Mouse (Mus musculus) kidney, postnatal 0 days (tissue): ENCODE data around the gene Slc9a8. TPM values are rescaled to one million over a fixed set of nuclear protein-coding genes. Genes with fewer than 3 reads are reported as not detected.
A peak's percentile ranks its signal among the peaks of the same experiment; 100 is the strongest.

Source experiments
- ATAC-seq: fragments of 200-750 bp; cut with Nextera tagmentation; replicated peaks from 2 replicates; pipeline ENCODE4 v1.8.0; 2017; ENCODE audit warnings: low read depth, moderate number of reproducible peaks, moderate TSS enrichment, moderate library complexity; ENCODE audit not compliant: low FRiP score
- DNase-seq: peaks from one replicate; pipeline ENCODE4 v3.0.0-alpha.2; 2016; ENCODE audit warnings: low spot score
- H3K27ac ChIP-seq: fragments of 300-500 bp; sonication (generic); 2 replicates; pipeline ENCODE4 v1.5.1; 2014; ENCODE audit warnings: mild to moderate bottlenecking
- H3K27me3 ChIP-seq: fragments of 300-500 bp; sonication (generic); 2 replicates; pipeline ENCODE4 v1.6.1; 2014; ENCODE audit warnings: low read length, mixed read lengths; ENCODE audit not compliant: insufficient read depth
- H3K36me3 ChIP-seq: fragments of 300-500 bp; sonication (generic); 2 replicates; pipeline ENCODE4 v1.6.1; 2014; ENCODE audit warnings: low read length, mixed read lengths; ENCODE audit not compliant: insufficient read depth
- H3K4me1 ChIP-seq: fragments of 300-500 bp; sonication (generic); replicated peaks from 2 replicates; pipeline ENCODE4 v1.6.1; 2014; ENCODE audit warnings: antibody characterized with exemption, low read length, mixed read lengths; ENCODE audit not compliant: insufficient read depth
- H3K4me2 ChIP-seq: fragments of 300-500 bp; sonication (generic); 2 replicates; pipeline ENCODE4 v1.6.1; 2014; ENCODE audit warnings: mild to moderate bottlenecking, low read length, moderate library complexity, mixed read lengths
- H3K4me3 ChIP-seq: fragments of 300-500 bp; sonication (generic); replicated peaks from 2 replicates; pipeline ENCODE4 v1.5.1; 2014; ENCODE audit warnings: low read depth, low read length
- H3K9ac ChIP-seq: fragments of 300-500 bp; sonication (generic); 2 replicates; pipeline ENCODE4 v1.6.1; 2014; ENCODE audit warnings: low read depth, low read length
- H3K9me3 ChIP-seq: fragments of 300-500 bp; sonication (generic); replicated peaks from 2 replicates; pipeline ENCODE4 v1.6.1; 2016; ENCODE audit warnings: low read length, inconsistent platforms, mixed read lengths
- CTCF ChIP-seq: IDR thresholded peaks from 2 replicates; pipeline ENCODE4 v1.5.1; 2016; ENCODE audit warnings: antibody characterized with exemption, low read depth, mild to moderate bottlenecking, moderate library complexity
- WGBS: fragments of 180-500 bp; shearing (Covaris S2); extraction: QIAGEN DNeasy Blood & Tissue Kit; methylation state at CpG from one replicate; pipeline ENCODE4 v1.1.7; 2014; 5-methylcytosine and 5-hydroxymethylcytosine counted together
- polyA plus RNA-seq: library from polyadenylated mRNA; unstranded; fragments of >200 nt; fragmentation: Nextera tagmentation; extraction: Ambion mirVana; gene quantifications from 2 replicates; pipeline ENCODE4 v1.2.1, GENCODE M21; 2015

The Slc9a8 gene
- polyA plus RNA-seq, 1 experiment from 2014 or later = 14.2 TPM

GRCm38 (mm10) chr2:167429596-167429995 is 8.1 kb downstream of the Slc9a8 start:
- Histone ChIP-seq H3K36me3 (peaks cover 44% of the 10 kb centered on the region), H3K4me1 (no peaks in the 10 kb centered on the region), H3K4me3 (no peak overlapping the region), H3K9ac (no peak overlapping the region), H3K4me2 (no peak overlapping the region), H3K27ac (no peak overlapping the region), H3K27me3 (no peaks in the 10 kb centered on the region), H3K9me3 (no peaks in the 10 kb centered on the region)
- 94% methylated on average over 5 of the region's 5 CpGs for WGBS
- TF ChIP-seq CTCF = 0 out of 2 replicates have a peak, but pooled peaks have one; percentile 2
- no peak for ATAC-seq
- DNase-seq = no peak

- Histone ChIP-seq H3K9me3 (no peaks in the 10 kb centered on the region), H3K9ac (no peak overlapping the region), H3K4me3 (no peak overlapping the region), H3K4me2 (no peak overlapping the region), H3K36me3 (peaks cover 35% of the 10 kb centered on the region), H3K27me3 (no peaks in the 10 kb centered on the region), H3K27ac (no peak overlapping the region), H3K4me1 (no peaks in the 10 kb centered on the region)
- ATAC-seq = no peak
- WGBS = 77% methylated on average over 9 of the region's 9 CpGs
- TF ChIP-seq CTCF = no peak
- no peak for DNase-seq
Measured at GRCm38 (mm10) chr2:167430737-167431417, 9.4 kb downstream of the Slc9a8 start.

GRCm38 (mm10) chr2:167431418-167431776 is 9.9 kb downstream of the Slc9a8 start:
- no peak for TF ChIP-seq CTCF
- no peaks in the 10 kb centered on the region for H3K27me3 ChIP-seq
- 81% methylated on average over 7 of the region's 7 CpGs for WGBS
- DNase-seq (no peak), ATAC-seq (no peak)
- H3K36me3 ChIP-seq = peaks cover 30% of the 10 kb centered on the region
- no peak overlapping the region for H3K27ac ChIP-seq
- H3K4me2 ChIP-seq = no peak overlapping the region
- H3K4me1 ChIP-seq = no peaks in the 10 kb centered on the region
- H3K9ac ChIP-seq = no peak overlapping the region
- no peaks in the 10 kb centered on the region for H3K9me3 ChIP-seq
- H3K4me3 ChIP-seq = no peak overlapping the region

- Histone ChIP-seq H3K4me3 (no peak overlapping the region), H3K36me3 (peaks cover 15% of the 10 kb centered on the region; the same call in 1 of the 2 replicates), H3K4me2 (no peak overlapping the region), H3K27ac (no peak overlapping the region), H3K9me3 (no peaks in the 10 kb centered on the region), H3K9ac (no peak overlapping the region), H3K27me3 (no peaks in the 10 kb centered on the region), H3K4me1 (no peaks in the 10 kb centered on the region)
- ATAC-seq = no peak
- no peak for TF ChIP-seq CTCF
- 93% methylated on average over 6 of the region's 6 CpGs for WGBS
- DNase-seq = no peak
Measured at GRCm38 (mm10) chr2:167434570-167434969, 13.1 kb downstream of the Slc9a8 start.

- no peaks in the 10 kb centered on the region for H3K9me3 ChIP-seq
- no peak for DNase-seq
- ATAC-seq = no peak
- no peaks in the 10 kb centered on the region for H3K27me3 ChIP-seq
- H3K9ac ChIP-seq = no peak overlapping the region
- no peaks in the 10 kb centered on the region for H3K4me1 ChIP-seq
- TF ChIP-seq CTCF = no peak
- H3K4me3 ChIP-seq = no peak overlapping the region
- no peak overlapping the region for H3K4me2 ChIP-seq
- no peak overlapping the region for H3K27ac ChIP-seq
- H3K36me3 ChIP-seq = peaks cover 18% of the 10 kb centered on the region; the same call in 1 of the 2 replicates
- 92% methylated on average over 2 of the region's 2 CpGs for WGBS
Measured at GRCm38 (mm10) chr2:167435631-167436030, 14.1 kb downstream of the Slc9a8 start.

- no peaks in the 10 kb centered on the region for H3K27me3 ChIP-seq
- no peak for DNase-seq
- no peaks in the 10 kb centered on the region for H3K4me1 ChIP-seq
- peaks cover 23% of the 10 kb centered on the region; the same call in 1 of the 2 replicates for H3K36me3 ChIP-seq
- no peak overlapping the region for H3K27ac ChIP-seq
- TF ChIP-seq CTCF = no peak
- no peak overlapping the region for H3K4me3 ChIP-seq
- no peak overlapping the region for H3K4me2 ChIP-seq
- no peak overlapping the region for H3K9ac ChIP-seq
- WGBS = 86% methylated on average over 5 of the region's 5 CpGs
- ATAC-seq = no peak
- H3K9me3 ChIP-seq = no peaks in the 10 kb centered on the region
Measured at GRCm38 (mm10) chr2:167436371-167436770, 14.9 kb downstream of the Slc9a8 start.

- Histone ChIP-seq H3K4me2 (no peak overlapping the region), H3K9ac (no peak overlapping the region), H3K27ac (no peak overlapping the region), H3K36me3 (peaks cover 31% of the 10 kb centered on the region; the same call in 1 of the 2 replicates), H3K27me3 (no peaks in the 10 kb centered on the region), H3K9me3 (no peaks in the 10 kb centered on the region), H3K4me1 (no peaks in the 10 kb centered on the region), H3K4me3 (no peak overlapping the region)
- ATAC-seq (no peak), DNase-seq (no peak)
- 96% methylated on average over 3 of the region's 3 CpGs for WGBS
- no peak for TF ChIP-seq CTCF
Measured at GRCm38 (mm10) chr2:167439422-167439821, 17.9 kb downstream of the Slc9a8 start.
